Mouse (Mus musculus) hindbrain, embryonic 16.5 days (tissue): ENCODE measurements around the gene Gng12. TPM values are rescaled to one million over a fixed set of nuclear protein-coding genes. Genes with fewer than 3 reads are reported as not detected.
A peak's percentile ranks its signal among the peaks of the same experiment; 100 is the strongest.
"Not testable (repeated sequence)": the region's sequence is repeated elsewhere in the genome, so short reads cannot be mapped to it uniquely, and the experiment has no call there.

Experiments used
- ATAC-seq: fragments of 200-750 bp; cut with Nextera tagmentation; 2 replicates; pipeline ENCODE4 v1.8.0; 2017; ENCODE audit warnings: moderate TSS enrichment, moderate library complexity
- H3K27ac ChIP-seq: fragments of 300-500 bp; sonication (generic); 2 replicates; pipeline ENCODE4 v1.5.1; 2014; ENCODE audit warnings: low read depth, mild to moderate bottlenecking, control low read depth, low read length, moderate library complexity
- H3K27me3 ChIP-seq: fragments of 300-500 bp; sonication (generic); replicated peaks from 2 replicates; pipeline ENCODE4 v1.6.1; 2014; ENCODE audit warnings: low read length; ENCODE audit not compliant: control insufficient read depth, insufficient read depth
- H3K36me3 ChIP-seq: fragments of 300-500 bp; sonication (generic); 2 replicates; pipeline ENCODE4 v1.6.1; 2014; ENCODE audit warnings: mild to moderate bottlenecking, low read length, moderate library complexity, mixed read lengths; ENCODE audit not compliant: control insufficient read depth, insufficient read depth
- H3K4me1 ChIP-seq: fragments of 300-500 bp; sonication (generic); 2 replicates; pipeline ENCODE4 v1.6.1; 2014; ENCODE audit warnings: low read depth, low read length; ENCODE audit not compliant: control insufficient read depth, insufficient read depth
- H3K4me2 ChIP-seq: fragments of 300-500 bp; sonication (generic); 2 replicates; pipeline ENCODE4 v1.6.1; 2014; ENCODE audit warnings: mild to moderate bottlenecking, low read length, control low read depth, moderate library complexity
- H3K4me3 ChIP-seq: fragments of 300-500 bp; sonication (generic); 2 replicates; pipeline ENCODE4 v1.5.1; 2014; ENCODE audit warnings: mild to moderate bottlenecking, low read length, control low read depth, moderate library complexity
- H3K9ac ChIP-seq: fragments of 300-500 bp; sonication (generic); 2 replicates; pipeline ENCODE4 v1.6.1; 2014; ENCODE audit warnings: low read depth, mild to moderate bottlenecking, control low read depth, low read length, moderate library complexity
- H3K9me3 ChIP-seq: fragments of 300-500 bp; sonication (generic); 2 replicates; pipeline ENCODE4 v1.6.1; 2014; ENCODE audit warnings: mild to moderate bottlenecking, low read length, moderate library complexity; ENCODE audit not compliant: control insufficient read depth
- WGBS: fragments of 180-500 bp; shearing (Covaris S2); extraction: QIAGEN DNeasy Blood & Tissue Kit; methylation state at CpG from one replicate; pipeline ENCODE4 v1.1.7; 2014; 5-methylcytosine and 5-hydroxymethylcytosine counted together
- polyA plus RNA-seq: library from polyadenylated mRNA; unstranded; fragments of >200 nt; fragmentation: Nextera tagmentation; extraction: Ambion mirVana; gene quantifications from 2 replicates; pipeline ENCODE4 v1.2.1, GENCODE M21; 2015

Gng12 gene
- 70.0 and 76.9 TPM in 2 replicates for polyA plus RNA-seq

DNA sequence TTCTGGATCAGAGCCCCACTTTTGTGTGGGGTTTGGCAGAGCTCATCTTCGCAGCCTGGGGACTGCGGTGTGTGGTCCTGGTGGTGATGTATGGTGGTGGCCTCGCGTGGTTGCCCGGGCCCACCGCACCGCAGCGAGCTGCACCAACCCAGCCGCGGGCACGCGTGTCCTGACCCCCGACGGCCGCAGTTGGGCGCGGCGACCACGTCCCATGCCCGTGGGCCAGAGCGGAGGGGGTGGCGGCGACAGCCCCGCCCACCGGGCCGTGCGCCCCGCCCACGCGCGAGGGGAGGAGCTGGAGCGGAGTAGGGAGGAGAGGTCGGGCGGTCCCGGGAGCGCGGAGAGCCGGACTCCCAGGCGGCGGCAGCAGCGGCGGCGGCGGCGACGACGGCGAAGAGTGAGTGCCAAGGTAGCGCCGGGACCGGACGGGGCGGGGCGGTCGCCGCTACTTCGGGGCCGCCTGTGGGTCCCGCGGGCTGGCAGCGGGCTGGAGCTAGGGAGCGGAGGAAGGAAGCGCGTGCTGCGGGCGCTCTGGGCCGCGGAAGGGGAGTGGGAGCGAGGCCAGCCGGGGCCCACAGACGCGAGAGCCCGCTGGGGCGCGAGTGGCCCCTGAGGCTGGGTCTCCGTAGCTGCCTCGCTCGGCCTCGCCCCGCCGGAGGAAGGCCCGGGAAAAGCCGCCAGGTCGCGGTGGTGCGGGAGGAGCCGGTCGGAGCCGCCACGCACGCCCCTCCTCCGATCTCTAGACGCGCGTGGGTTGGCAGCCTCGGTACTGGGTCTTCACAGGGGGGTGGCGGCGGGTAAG lies at the start of gene Gng12:
Gene Gng12, plus strand, starts transcription at position 279 of the 802 bp plus-strand sequence.
- H3K27ac ChIP-seq: peak within 1 kb of the TSS; percentile 60
- H3K27me3 ChIP-seq: no peaks in the 10 kb centered on the region
- under 1% methylated on average over 83 of the region's 98 CpGs for WGBS
- H3K4me3 ChIP-seq: peak within 1 kb of the TSS; percentile 61
- peak within 1 kb of the TSS; percentile 70 for H3K4me2 ChIP-seq
- H3K9me3 ChIP-seq: no peaks in the 10 kb centered on the region
- H3K9ac ChIP-seq: peak within 1 kb of the TSS; percentile 71
- peak; percentile 92 for ATAC-seq
- no peaks in the 10 kb centered on the region for H3K36me3 ChIP-seq
- peaks cover 5% of the 10 kb centered on the region for H3K4me1 ChIP-seq

DNA sequence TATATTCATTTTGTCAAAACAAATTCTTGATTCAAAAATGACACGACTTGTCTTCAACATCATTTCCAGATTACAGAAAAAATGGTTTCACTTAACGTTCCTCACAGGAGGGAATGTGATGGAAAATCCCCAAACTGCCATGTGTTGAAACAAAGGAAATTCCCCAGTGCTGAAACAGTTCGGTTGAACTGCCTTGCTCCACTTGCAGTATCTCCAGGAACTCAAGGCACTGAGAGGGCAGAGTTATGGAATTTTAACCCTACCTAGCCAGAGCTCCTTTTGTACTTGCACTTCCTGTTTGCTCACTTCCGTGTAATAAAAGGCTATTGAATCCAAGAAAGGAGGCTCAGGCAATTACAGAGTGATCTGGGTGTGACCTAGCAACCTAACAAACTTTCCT lies 47.3 kb upstream of the Gng12 start:
- no peak for ATAC-seq

DNA sequence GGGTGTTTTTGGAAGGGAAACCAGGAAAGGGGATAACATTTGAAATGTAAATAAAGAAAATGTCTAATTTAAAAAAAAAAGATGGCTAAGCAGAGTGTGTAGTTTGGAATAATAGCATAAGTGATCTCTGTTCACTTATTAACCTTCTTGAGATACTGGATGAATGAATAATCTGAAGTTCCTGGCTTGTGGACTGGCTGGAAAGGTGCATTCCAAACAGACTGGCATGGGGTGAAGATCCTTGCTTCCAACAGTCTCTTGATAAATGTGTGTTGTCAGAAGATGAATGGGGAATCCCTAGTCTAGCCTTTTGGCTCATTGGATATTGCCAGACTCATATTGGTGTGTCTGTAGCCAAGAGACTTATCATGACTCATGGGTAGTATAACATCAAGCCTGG lies 40.0 kb upstream of the Gng12 start:
- Histone ChIP-seq H3K36me3 (no peaks in the 10 kb centered on the region), H3K27ac (no peak overlapping the region), H3K27me3 (no peaks in the 10 kb centered on the region), H3K4me2 (no peak overlapping the region), H3K9ac (no peak overlapping the region), H3K9me3 (no peaks in the 10 kb centered on the region), H3K4me1 (no peaks in the 10 kb centered on the region), H3K4me3 (no peak overlapping the region)
- ATAC-seq: no peak

More for the DNA sequence above, 47.3 kb upstream of the Gng12 start:
- Histone ChIP-seq H3K4me1 (no peaks in the 10 kb centered on the region), H3K4me3 (no peak overlapping the region), H3K9ac (no peak overlapping the region), H3K4me2 (no peak overlapping the region), H3K36me3 (no peaks in the 10 kb centered on the region), H3K27me3 (no peaks in the 10 kb centered on the region), H3K27ac (no peak overlapping the region), H3K9me3 (no peaks in the 10 kb centered on the region)
- 49% methylated on average over 4 of the region's 4 CpGs for WGBS

- Histone ChIP-seq H3K9me3 (no peaks in the 10 kb centered on the region), H3K36me3 (no peaks in the 10 kb centered on the region), H3K27me3 (no peaks in the 10 kb centered on the region), H3K4me3 (no peak overlapping the region), H3K9ac (no peak overlapping the region), H3K4me2 (no peak overlapping the region), H3K4me1 (no peaks in the 10 kb centered on the region), H3K27ac (no peak overlapping the region)
- WGBS: 82% methylated on average over 1 of the region's 1 CpGs
- no peak for ATAC-seq
Observed at GRCm38 (mm10) chr6:66858356-66858755, 37.8 kb upstream of the Gng12 start.

DNA sequence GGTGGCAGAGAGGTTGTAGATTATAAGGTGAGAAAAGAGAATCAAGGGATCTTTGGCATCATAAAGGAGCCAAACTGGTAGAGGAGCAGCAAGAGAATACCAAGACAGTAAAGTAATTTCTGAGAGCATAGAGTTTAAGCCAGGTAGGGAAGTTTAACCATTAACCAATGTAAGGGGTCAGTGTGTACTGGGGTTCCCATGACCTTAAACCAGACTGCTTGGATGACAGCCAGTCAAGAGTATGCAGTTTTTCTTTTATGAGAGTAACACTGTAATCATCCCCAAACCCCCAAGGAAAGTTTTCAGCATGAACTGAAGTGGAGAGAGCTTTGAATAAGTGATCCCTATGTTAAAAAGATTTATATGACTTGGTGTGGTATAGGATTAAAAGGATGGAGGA lies 36.8 kb upstream of the Gng12 start:
- no peak overlapping the region for H3K4me3 ChIP-seq
- H3K27me3 ChIP-seq: no peaks in the 10 kb centered on the region
- H3K4me2 ChIP-seq: no peak overlapping the region
- no peaks in the 10 kb centered on the region for H3K36me3 ChIP-seq
- H3K9ac ChIP-seq: no peak overlapping the region
- ATAC-seq: no peak
- H3K9me3 ChIP-seq: no peaks in the 10 kb centered on the region
- no peak overlapping the region for H3K27ac ChIP-seq
- H3K4me1 ChIP-seq: no peaks in the 10 kb centered on the region

DNA sequence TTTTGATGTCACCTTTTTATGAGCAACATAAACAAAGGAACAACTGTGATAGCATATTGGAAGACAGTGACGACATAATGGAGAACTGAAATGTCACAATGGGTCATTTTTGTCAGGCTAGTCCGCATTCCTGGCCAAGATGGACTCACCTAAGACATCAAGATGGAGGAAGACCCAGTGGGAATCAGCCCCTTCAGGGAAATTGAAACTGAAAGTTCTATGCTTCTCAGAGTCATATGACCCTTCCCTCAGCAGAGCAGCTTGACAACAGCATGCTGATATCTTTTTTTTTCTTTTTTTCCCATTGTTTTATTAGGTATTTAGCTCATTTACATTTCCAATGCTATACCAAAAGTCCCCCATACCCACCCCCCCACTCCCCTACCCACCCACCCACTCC lies 31.7 kb upstream of the Gng12 start:
- H3K4me3 ChIP-seq: no peak overlapping the region
- 77% methylated on average over 2 of the region's 2 CpGs for WGBS
- no peak overlapping the region for H3K9ac ChIP-seq
- no peaks in the 10 kb centered on the region for H3K36me3 ChIP-seq
- no peak overlapping the region for H3K4me2 ChIP-seq
- H3K4me1 ChIP-seq: no peaks in the 10 kb centered on the region
- no peaks in the 10 kb centered on the region for H3K9me3 ChIP-seq
- no peak overlapping the region for H3K27ac ChIP-seq
- H3K27me3 ChIP-seq: no peaks in the 10 kb centered on the region
- ATAC-seq: no peak

- H3K36me3 ChIP-seq: no peaks in the 10 kb centered on the region
- no peak overlapping the region for H3K27ac ChIP-seq
- H3K27me3 ChIP-seq: no peaks in the 10 kb centered on the region
- no peak overlapping the region for H3K9ac ChIP-seq
- no peak overlapping the region for H3K4me2 ChIP-seq
- no peak overlapping the region for H3K4me3 ChIP-seq
- H3K4me1 ChIP-seq: no peaks in the 10 kb centered on the region
- no peak for ATAC-seq
- WGBS: 98% methylated on average over 1 of the region's 1 CpGs
- no peaks in the 10 kb centered on the region for H3K9me3 ChIP-seq
Observed at GRCm38 (mm10) chr6:66866295-66866694, 29.9 kb upstream of the Gng12 start.

DNA sequence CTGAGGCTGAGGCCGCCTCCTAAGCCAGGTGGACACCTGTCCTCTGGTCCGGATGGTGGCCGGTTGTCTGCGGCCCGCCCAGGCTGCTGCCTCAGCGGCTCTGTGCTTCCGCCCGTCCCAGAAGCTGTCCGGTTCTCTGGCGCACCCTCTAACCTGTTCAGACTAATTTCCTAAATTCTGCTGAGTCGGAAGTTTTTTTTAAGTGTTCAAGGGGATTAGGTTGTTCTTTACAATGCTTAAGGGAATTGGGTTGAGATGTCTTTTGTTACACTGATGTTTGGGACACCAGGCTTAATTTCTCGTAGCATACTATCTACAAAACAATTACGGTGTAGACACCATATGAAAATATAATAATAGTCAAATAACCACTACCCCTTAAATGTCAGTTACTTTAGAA lies 19.1 kb upstream of the Gng12 start:
- H3K4me2 ChIP-seq, H3K27me3 ChIP-seq, H3K27ac ChIP-seq, H3K9me3 ChIP-seq, H3K4me3 ChIP-seq, ATAC-seq, H3K9ac ChIP-seq, H3K36me3 ChIP-seq, H3K4me1 ChIP-seq: not testable (repeated sequence)
- 92% methylated on average over 7 of the region's 13 CpGs for WGBS

GRCm38 (mm10) chr6:66890349-66891158 lies 5.6 kb upstream of the Gng12 start:
- WGBS: 91% methylated on average over 3 of the region's 3 CpGs
- no peaks in the 10 kb centered on the region for H3K36me3 ChIP-seq
- no peak overlapping the region for H3K9ac ChIP-seq
- H3K9me3 ChIP-seq: no peaks in the 10 kb centered on the region
- no peaks in the 10 kb centered on the region for H3K4me1 ChIP-seq
- no peaks in the 10 kb centered on the region for H3K27me3 ChIP-seq
- H3K27ac ChIP-seq: no peak overlapping the region
- H3K4me3 ChIP-seq: no peak overlapping the region
- H3K4me2 ChIP-seq: no peak overlapping the region
- no peak for ATAC-seq
